Mouse (Mus musculus): ENCODE data around the gene Gm36079.
"Not testable (repeated sequence)": the region's sequence is repeated elsewhere in the genome, so short reads cannot be mapped to it uniquely, and the experiment has no call there.

The Gm36079 gene

GRCm38 (mm10) chr13:120015348-120016007, 11.3 kb downstream of the Gm36079 start:
- not testable (repeated sequence) for DNase-seq (ENCODE audit: low spot score)

- DNase-seq (ENCODE audit: low spot score), result not testable (repeated sequence)
Observed at GRCm38 (mm10) chr13:120013962-120014361, 12.8 kb downstream of the Gm36079 start.

GRCm38 (mm10) chr13:120013544-120013943, 13.3 kb downstream of the Gm36079 start:
- DNase-seq (ENCODE audit: low spot score), result not testable (repeated sequence)

GRCm38 (mm10) chr13:120010068-120010467, 16.7 kb downstream of the Gm36079 start:
- not testable (repeated sequence) for DNase-seq (ENCODE audit: low spot score)

- DNase-seq (ENCODE audit: low spot score), result not testable (repeated sequence)
Observed at GRCm38 (mm10) chr13:119999215-119999614, 27.6 kb downstream of the Gm36079 start.

GRCm38 (mm10) chr13:119998442-119999086, 28.2 kb downstream of the Gm36079 start:
- DNase-seq (ENCODE audit: low spot score), result not testable (repeated sequence)

GRCm38 (mm10) chr13:119991917-119992496, 34.8 kb downstream of the Gm36079 start:
- DNase-seq (ENCODE audit: low spot score), result not testable (repeated sequence)

- DNase-seq (ENCODE audit: low spot score), result not testable (repeated sequence)
Observed at GRCm38 (mm10) chr13:119991264-119991663, 35.5 kb downstream of the Gm36079 start.
